Mouse (Mus musculus): ENCODE data around the gene Pamr1. TPM values are rescaled to one million over a fixed set of nuclear protein-coding genes. Genes with fewer than 3 reads are reported as not detected.

Pamr1 gene
- not detected for polyA plus RNA-seq (2017; shearing (Covaris generic))

DNA sequence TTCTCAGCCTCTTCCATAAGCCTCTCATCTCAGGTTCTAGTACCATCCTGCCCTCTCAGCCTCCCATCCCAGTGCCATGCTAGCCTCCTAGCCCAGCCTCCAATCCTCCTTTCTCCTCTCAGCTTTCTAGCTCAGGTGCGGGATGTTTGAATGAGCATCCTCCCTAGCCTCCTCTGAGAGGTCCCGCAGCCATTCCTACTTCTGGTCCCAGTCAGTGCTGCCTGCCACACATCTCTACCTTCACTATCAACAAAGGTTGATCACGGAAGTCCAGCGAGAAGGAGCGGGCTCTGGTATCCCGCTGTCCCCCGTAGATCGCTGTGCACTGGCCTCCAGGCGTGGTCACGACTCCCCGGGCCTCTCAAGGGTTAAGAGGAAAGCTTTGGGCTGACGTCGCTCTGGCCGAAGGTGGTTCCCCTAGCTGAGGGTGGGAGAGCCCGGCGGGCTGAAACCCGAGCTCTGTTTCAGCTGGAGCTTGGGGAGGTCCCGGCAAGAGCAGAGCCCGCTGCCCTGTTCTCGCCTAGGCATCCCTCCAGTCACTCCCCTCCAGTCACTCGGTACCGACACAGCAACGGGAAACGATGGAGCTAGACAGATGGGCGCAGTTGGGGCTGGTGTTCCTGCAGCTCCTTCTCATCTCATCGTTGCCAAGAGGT is at the start of gene Pamr1:
Gene Pamr1 (plus strand): TSS at position 402 of the 656 bp plus-strand sequence.

DNA sequence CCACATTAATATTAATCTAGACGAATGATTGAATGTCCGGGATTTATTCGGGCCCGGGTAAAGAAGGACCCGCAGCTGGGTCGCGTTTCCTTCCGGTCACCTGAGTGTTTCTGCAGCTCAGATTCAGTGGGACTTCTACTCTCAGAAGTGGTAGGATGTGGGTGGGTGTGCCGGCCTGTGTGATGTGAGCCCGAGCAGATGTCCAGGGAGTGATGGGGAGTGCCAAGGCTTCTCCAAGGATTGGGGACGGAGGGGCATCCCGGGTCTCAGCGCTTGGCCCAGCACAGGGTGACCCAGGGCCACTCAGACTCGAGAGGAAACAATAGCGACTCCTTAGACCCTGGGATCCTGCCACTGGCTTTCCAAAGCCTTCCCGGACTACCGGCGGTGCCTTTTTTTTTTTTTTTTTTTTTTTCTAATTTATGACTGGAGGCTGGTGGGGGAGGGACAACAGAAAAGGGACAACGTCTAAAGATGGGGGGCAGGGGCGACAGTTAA is 108.4 kb downstream of the Pamr1 start, which contains the start of gene Slc1a2:
Gene Slc1a2 (plus strand): TSS at position 497 of the 498 bp plus-strand sequence.

Other genes starting within 250 kb of the Pamr1 start
- 5.6 TPM for gene Trim44, start 142.2 kb upstream of the Pamr1 start, polyA plus RNA-seq (2017; shearing (Covaris generic))
- gene Fjx1, start 97.5 kb upstream of the Pamr1 start, polyA plus RNA-seq (2017; shearing (Covaris generic)): not detected
- gene Slc1a2, start 108.6 kb downstream of the Pamr1 start, polyA plus RNA-seq (2017; shearing (Covaris generic)): 0.32 TPM

Data from CD4-positive, CD25-positive, alpha-beta regulatory T cell, adult 9 weeks (primary cell).